Mouse (Mus musculus) ovary, adult 18-20 months (tissue): ENCODE data around the gene 4430402I18Rik.

ENCODE experiments used
- DNase-seq: peaks from one replicate; pipeline ENCODE4 v3.0.0; 2022; ENCODE audit warnings: low spot score, mixed read lengths

4430402I18Rik gene

GRCm38 (mm10) chr19:28897497-28897896, 70.1 kb downstream of the 4430402I18Rik start:
- no peak for DNase-seq

DNA sequence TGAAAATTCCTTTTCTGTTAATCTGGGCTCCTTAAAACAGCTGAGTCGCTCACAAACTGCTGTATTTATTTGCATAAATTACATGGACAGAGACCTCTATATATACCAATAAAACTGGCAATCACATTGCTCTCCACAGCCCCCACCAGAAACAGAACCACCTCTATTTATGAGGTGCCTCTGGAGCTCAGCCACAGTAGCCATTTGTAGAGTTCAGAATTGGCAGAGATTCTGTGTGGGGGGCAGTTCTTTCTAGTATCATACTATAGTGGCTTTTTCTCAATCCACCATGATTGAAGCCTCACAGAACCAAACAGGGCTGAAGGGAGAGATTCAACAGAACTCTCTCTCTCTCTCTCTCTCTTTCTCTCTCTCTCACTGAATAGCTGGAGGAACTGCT, 71.0 kb downstream of the 4430402I18Rik start:
- no peak for DNase-seq

- no peak for DNase-seq
Observed at GRCm38 (mm10) chr19:28891864-28892263, 75.7 kb downstream of the 4430402I18Rik start.

GRCm38 (mm10) chr19:28891238-28891637, 76.4 kb downstream of the 4430402I18Rik start:
- DNase-seq = no peak

GRCm38 (mm10) chr19:28889251-28889650, 78.3 kb downstream of the 4430402I18Rik start:
- no peak for DNase-seq

- no peak for DNase-seq
Observed at GRCm38 (mm10) chr19:28888496-28888895, 79.1 kb downstream of the 4430402I18Rik start.

DNA sequence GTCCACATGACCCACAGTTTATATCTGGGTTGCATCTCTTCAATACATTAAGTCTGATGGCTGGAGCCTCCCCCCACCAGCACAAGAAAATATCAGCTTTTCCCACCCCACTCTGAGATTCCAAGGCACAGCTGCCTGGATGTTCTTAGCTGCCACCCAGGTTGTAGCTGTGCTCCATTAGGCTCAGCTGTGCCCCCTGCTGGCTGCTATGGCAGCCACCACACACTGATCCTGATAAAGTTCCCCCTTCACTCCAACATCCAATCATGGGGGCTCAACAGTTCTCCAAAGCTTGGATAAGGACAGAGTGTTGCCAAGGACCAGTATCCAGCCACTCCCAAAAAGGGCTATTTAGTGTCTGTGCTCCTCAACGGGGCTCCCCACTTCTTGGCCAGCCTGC, 84.5 kb downstream of the 4430402I18Rik start:
- no peak for DNase-seq

DNA sequence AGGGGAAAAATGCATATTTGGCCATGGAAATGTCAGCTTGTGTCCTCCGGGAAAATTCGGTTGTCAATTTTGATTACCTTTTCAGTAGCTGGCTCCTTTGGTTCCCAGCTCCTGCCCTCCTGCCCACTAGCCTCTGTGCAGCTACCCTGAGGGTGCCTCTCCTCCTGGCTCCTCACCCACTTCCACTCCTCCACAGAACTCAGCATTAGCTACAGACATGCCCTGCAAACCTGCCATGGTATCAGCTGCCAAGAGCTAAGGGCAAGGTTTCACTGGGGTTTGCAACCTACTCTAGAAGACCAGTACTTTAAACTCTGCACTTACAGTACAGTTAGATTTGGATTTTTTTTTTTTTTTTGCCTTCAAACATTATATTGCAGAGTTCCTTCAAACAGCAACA, 88.1 kb downstream of the 4430402I18Rik start:
- DNase-seq = no peak

DNA sequence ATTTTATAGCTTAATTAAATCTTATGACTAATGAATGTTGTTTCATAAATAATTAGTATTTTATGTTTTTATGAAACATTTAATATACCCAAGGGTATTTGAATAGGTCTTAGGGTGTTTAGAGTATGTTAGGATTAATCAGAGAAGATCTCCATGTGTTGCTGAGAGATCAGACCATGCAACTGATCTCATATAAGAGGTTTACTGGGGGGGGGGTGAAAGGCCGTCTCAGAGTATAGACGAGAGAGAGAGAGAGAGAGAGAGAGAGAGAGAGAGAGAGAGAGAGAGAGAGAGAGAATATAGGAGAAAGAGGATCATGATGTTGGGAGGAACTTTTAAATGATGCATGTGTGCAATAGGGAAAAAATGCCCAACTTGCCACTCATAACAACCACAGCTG, 97.2 kb downstream of the 4430402I18Rik start:
- no peak for DNase-seq

DNA sequence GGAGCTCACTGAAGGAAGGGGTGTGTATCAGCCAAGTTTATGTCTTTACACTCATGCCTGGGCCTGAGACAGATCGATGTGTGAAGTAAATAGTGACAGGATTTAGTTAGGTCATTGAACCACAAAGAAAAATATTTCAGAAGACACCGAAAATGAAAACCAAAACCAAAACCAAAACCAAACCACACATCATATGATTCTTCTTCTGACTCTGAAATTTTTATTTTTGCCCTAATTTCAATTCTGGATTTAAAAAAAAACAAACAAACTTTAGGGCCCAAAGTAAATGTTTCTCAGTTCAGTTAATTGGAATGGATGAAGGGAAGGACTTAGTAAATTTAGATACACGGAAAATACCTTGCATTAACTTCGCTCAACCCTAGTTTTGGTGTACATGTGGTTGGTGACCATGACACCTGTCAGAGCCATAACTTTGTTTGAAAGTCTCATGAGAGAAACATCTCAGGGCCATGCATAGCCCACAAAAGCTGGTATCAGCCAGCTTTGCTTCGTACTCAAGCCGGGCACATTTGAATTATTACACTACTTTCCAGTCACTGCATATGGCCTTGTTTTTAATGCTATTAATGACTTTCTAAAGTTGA, 98.2 kb downstream of the 4430402I18Rik start:
- no peak for DNase-seq

- no peak for DNase-seq
Observed at GRCm38 (mm10) chr19:28865501-28865900, 102.1 kb downstream of the 4430402I18Rik start.

DNA sequence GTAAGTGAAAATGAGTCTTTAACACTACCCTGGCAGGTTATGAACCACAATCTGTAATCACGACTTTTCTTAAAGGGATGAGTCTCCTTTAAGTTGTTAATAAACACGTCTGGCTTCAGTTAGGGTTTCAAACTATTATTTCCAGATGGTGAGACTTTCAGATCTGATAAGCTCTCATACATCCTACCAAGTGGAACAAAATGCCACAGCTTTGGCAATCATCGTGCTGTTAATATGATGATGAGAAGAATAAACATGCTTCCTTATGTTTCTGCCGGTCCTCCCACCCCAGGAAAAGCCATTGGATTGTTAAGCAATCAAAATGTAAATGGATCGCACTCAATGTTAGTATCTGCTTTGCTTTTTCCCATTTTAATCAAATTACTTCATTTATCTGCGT, 102.6 kb downstream of the 4430402I18Rik start:
- no peak for DNase-seq

DNA sequence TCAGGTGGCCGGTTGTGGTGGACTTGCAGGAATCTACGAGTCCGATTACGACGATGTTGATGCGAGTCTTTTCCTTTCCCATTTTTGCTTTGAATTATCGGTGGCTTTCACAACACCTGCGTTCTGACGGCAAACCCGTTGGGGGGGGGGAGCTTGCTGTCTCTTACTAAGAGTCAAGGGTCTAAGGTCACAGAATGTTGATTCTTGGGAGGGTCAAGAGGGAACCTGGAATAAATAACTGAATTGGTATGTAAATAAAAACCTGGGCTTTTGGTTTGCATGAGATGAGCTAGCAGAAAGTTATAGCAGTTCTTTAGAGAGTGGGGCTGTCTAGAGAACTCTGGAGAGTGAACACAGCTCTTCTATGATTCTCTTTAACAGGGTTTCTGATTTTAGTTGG, 104.0 kb downstream of the 4430402I18Rik start:
- DNase-seq = no peak

GRCm38 (mm10) chr19:28860246-28860645, 107.4 kb downstream of the 4430402I18Rik start:
- DNase-seq = no peak

- DNase-seq = no peak
Observed at GRCm38 (mm10) chr19:28854831-28855230, 112.8 kb downstream of the 4430402I18Rik start.

GRCm38 (mm10) chr19:28852001-28852400, 115.6 kb downstream of the 4430402I18Rik start:
- no peak for DNase-seq

GRCm38 (mm10) chr19:28850510-28850909, 117.1 kb downstream of the 4430402I18Rik start:
- DNase-seq = no peak

DNA sequence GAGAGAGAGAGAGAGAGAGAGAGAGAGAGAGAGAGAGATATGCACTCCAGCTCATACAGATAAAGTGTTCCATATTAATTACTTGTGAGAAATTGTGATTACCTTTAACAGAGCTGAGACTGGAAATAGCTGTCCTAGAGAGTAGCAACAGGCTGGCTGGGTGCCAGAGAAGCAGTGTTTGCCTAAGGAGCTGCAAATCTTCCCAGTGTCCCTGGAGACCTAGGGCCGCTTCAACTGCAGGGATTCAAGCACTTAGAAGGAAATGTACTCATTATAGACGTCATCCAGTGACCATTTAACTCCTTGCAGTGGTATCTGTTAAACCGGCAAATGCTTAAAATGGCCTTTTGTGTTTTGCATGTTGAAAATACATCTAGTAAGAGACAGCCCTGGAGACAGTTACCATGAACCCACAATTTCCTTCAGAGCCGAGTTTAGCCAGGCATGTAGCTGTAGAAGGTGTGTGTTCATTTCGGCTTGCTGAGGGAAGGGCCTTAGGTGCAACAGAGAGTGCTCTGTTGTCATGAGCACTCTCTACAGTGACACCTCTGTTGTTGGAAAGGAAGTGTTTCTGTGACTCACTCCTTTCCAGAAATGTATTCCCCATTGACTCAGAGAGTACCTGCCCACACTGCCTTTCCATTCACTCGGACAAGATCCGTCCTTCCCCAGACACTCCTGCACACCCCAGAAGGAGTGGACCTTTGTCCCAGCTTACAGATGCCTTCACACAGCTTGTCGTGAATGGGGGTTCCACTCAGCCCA, 122.5 kb downstream of the 4430402I18Rik start:
- DNase-seq = no peak
